Mouse (Mus musculus): ENCODE results near the gene Bgn. TPM values are rescaled to one million over a fixed set of nuclear protein-coding genes. Genes with fewer than 3 reads are reported as not detected.

The Bgn gene
- 80.5 and 93.3 TPM in 2 replicates for polyA plus RNA-seq (2015; fragmentation: Nextera tagmentation; extraction: Ambion mirVana)

DNA sequence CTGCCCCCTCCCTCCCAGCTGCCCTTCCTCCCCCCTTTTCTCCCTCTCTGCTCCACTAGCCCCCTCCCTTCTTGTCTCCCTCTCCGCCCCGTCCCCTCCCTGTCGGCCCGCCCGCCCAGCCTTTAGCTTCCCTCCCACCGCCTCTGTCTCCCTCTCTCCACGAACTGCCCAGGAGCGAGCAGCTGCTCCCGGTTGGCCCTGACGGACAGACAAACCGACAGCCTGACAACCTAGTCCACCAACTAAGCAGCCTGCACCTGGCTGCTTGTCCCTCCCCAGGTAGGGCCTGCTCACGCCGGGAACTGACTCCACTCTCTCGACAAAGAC lies at the start of gene Bgn:
TSS of gene Bgn (plus strand) at position 119 of the 327 bp plus-strand sequence.

DNA sequence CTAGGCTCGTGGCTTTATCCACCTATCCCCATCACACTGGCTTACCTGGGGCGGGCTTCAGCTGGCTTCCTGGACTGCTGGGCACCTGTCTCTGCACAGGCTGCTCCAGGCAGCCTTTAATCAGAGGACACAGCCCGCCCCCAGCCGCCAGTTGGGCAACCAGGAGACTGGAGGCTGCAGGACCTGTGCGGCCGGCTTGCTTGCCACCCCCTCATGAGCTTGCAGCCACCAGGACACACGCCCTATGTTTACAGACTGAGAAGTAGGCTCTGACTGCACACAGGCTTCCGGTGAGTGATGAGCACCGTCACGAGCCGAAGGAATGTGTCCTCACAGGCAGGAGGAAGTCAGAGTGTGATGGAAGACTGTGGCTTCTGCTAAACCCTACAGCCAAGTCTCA lies 48.1 kb upstream of the Bgn start, which contains the start of gene Trex2:
TSS of gene Trex2 (minus strand) at position 93 of the 400 bp plus-strand sequence.

DNA sequence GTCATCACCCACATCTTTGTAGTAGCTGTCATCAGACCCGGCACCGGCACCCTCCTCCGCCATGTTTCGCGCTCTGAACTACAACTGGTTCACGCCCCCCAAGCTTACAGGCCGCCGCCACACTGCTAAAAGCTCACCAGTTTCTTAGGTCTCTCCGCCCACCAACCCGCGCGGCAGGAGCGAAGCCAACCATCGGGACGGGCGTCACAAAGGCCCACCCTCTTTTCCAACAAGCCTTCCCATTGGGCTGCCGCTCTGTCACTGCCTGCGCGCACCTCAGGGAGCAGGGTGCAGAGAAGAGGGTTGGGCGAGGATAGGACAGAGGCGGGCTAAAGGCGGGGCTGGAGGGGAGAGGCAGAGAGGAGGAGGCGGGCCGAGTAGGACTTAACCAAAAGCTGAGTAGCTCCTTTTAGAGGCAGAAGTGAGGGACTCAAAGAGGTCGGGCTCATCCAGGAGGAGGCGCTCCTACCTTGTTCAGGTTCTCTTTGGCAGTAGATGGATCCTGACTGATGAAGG lies 24.5 kb upstream of the Bgn start, which contains the start of gene Haus7:
TSS of gene Haus7 (minus strand) at position 168 of the 516 bp plus-strand sequence.

Other genes starting within 250 kb of the Bgn start
- gene Xlr4c, start 240.5 kb upstream of the Bgn start, polyA plus RNA-seq (2015; fragmentation: Nextera tagmentation; extraction: Ambion mirVana): 0.48 and 1.4 TPM in 2 replicates
- gene Xlr3c, start 218.2 kb upstream of the Bgn start, polyA plus RNA-seq (2015; fragmentation: Nextera tagmentation; extraction: Ambion mirVana): not detected in 2 replicates
- gene Xlr5a, start 190.6 kb upstream of the Bgn start, polyA plus RNA-seq (2015; fragmentation: Nextera tagmentation; extraction: Ambion mirVana): not detected in 2 replicates
- gene Xlr5c, start 190.6 kb upstream of the Bgn start, polyA plus RNA-seq (2015; fragmentation: Nextera tagmentation; extraction: Ambion mirVana): not detected in 2 replicates
- gene Gm45015, start 146.8 kb upstream of the Bgn start, polyA plus RNA-seq (2015; fragmentation: Nextera tagmentation; extraction: Ambion mirVana): not detected in 2 replicates
- gene Zfp275, start 141.0 kb upstream of the Bgn start, polyA plus RNA-seq (2015; fragmentation: Nextera tagmentation; extraction: Ambion mirVana): 1.9 and 2.4 TPM in 2 replicates
- not detected in 2 replicates for gene Gm18336, start 84.9 kb upstream of the Bgn start, polyA plus RNA-seq (2015; fragmentation: Nextera tagmentation; extraction: Ambion mirVana)
- not detected in 2 replicates for gene Zfp92, start 72.5 kb upstream of the Bgn start, polyA plus RNA-seq (2015; fragmentation: Nextera tagmentation; extraction: Ambion mirVana)
- gene Trex2, start 48.3 kb upstream of the Bgn start, polyA plus RNA-seq (2015; fragmentation: Nextera tagmentation; extraction: Ambion mirVana): not detected in 2 replicates
- 30.2 and 32.9 TPM in 2 replicates for gene Haus7, start 24.6 kb upstream of the Bgn start, polyA plus RNA-seq (2015; fragmentation: Nextera tagmentation; extraction: Ambion mirVana)
- not detected in 2 replicates for gene Atp2b3, start 19.5 kb downstream of the Bgn start, polyA plus RNA-seq (2015; fragmentation: Nextera tagmentation; extraction: Ambion mirVana)
- gene Dusp9, start 155.8 kb downstream of the Bgn start, polyA plus RNA-seq (2015; fragmentation: Nextera tagmentation; extraction: Ambion mirVana): 0.20 and 0.29 TPM in 2 replicates
- 1.8 and 4.1 TPM in 2 replicates for gene Pnck, start 176.5 kb downstream of the Bgn start, polyA plus RNA-seq (2015; fragmentation: Nextera tagmentation; extraction: Ambion mirVana)
- 1.1 and 1.7 TPM in 2 replicates for gene Slc6a8, start 189.5 kb downstream of the Bgn start, polyA plus RNA-seq (2015; fragmentation: Nextera tagmentation; extraction: Ambion mirVana)
- 173 and 188 TPM in 2 replicates for gene Bcap31, start 232.6 kb downstream of the Bgn start, polyA plus RNA-seq (2015; fragmentation: Nextera tagmentation; extraction: Ambion mirVana)
- gene Abcd1, start 233.0 kb downstream of the Bgn start, polyA plus RNA-seq (2015; fragmentation: Nextera tagmentation; extraction: Ambion mirVana): 10.5 and 15.5 TPM in 2 replicates

All from spleen, postnatal 0 days (tissue).